ENCODE assay signal across 9 mouse cellular contexts in the genomic region with DNA sequence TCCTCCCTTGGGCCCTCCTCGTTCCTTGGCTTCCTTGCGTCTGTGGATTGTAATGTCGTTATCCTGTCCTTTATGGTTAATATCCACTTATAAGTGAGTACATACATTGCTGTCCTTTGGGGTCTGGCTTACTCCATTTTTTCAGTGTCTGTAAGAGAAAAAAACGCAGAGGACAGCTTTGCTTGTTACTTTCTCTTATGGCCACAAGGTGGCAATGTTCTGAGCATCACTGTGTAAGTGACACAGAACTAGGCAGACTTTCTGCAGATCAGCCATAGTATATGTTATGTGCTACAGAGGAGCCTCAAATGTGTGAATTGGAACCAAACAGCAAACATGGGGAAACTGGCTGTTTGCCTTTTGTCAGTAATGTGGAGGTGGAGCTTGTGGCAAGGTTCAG. TPM values are rescaled to one million over a fixed set of nuclear protein-coding genes. Genes with fewer than 3 reads are reported as not detected.
DNase-seq lines count a peak whose midpoint lies in the region; ATAC-seq and TF ChIP-seq lines count a peak whose summit lies in the region.
"Had no signal": no experiment of that assay in that cellular context is flagged by ENCODE, and none has a peak within 500 bp of the region (broad histone marks: within the 10 kb centered on the region; RNA-seq: fewer than 3 reads in every experiment).

No protein-coding gene starts in this region.

- DNase-seq in forebrain, embryonic 11.5 days (ENCODE audit: low spot score): no peak
- DNase-seq in forebrain, embryonic 10.5 days (ENCODE audit: extremely low spot score, low spot score): no peak
- peak; percentile 64 for DNase-seq in 3T3-L1 (ENCODE audit: low read depth, low spot score)
- peak; percentile 79 for DNase-seq in embryo, embryonic 10.5 days (ENCODE audit: low spot score)
- DNase-seq in limb, embryonic 14.5 days (ENCODE audit: low spot score): peak; percentile 82
- no peak for DNase-seq in stomach, postnatal 0 days (ENCODE audit: low spot score)
- DNase-seq in heart, embryonic 10.5 days (ENCODE audit: low spot score): no peak

- H3K27me3 ChIP-seq in forebrain, embryonic 11.5 days (ENCODE audit: control insufficient read depth, insufficient read depth, low read length): peaks cover 5% of the 10 kb centered on the region; the same call in 1 of the 2 replicates
- H3K27me3 ChIP-seq in forebrain, embryonic 10.5 days (ENCODE audit: poor library complexity, severe bottlenecking): peaks cover 52% of the 10 kb centered on the region
- H3K27me3 ChIP-seq in limb, embryonic 14.5 days (ENCODE audit: control insufficient read depth, insufficient read depth, low read length): no peaks in the 10 kb centered on the region
- no peaks in the 10 kb centered on the region for H3K27me3 ChIP-seq in stomach, postnatal 0 days (ENCODE audit: control insufficient read depth, insufficient read depth, low read length)
- H3K27me3 ChIP-seq in heart, embryonic 10.5 days (ENCODE audit: insufficient read depth, poor library complexity, severe bottlenecking): no peaks in the 10 kb centered on the region
- H3K27me3 ChIP-seq: heart, embryonic 15.5 days had no signal

- peak; percentile 63; the same call in 1 of the 2 replicates for ATAC-seq in forebrain, embryonic 11.5 days (replicated peaks; ENCODE audit: low FRiP score)
- ATAC-seq in limb, embryonic 14.5 days (ENCODE audit: low FRiP score, low read depth): peak; percentile 47; the same call in 1 of the 2 replicates
- ATAC-seq in stomach, postnatal 0 days (ENCODE audit: low FRiP score, low TSS enrichment): no peak
- ATAC-seq in monocyte, adult 5-6 weeks (replicated peaks; ENCODE audit: insufficient number of reproducible peaks, low FRiP score, low TSS enrichment, poor library complexity, severe bottlenecking): no peak

- TF ChIP-seq EP300 in stomach, postnatal 0 days (optimal IDR thresholded peaks at IDR 0.05): no peak

- no peaks in the 10 kb centered on the region for H3K9me3 ChIP-seq in forebrain, embryonic 11.5 days (ENCODE audit: control insufficient read depth, low read length)
- H3K9me3 ChIP-seq in forebrain, embryonic 10.5 days: peaks cover 2% of the 10 kb centered on the region; the same call in 1 of the 2 replicates
- H3K9me3 ChIP-seq in limb, embryonic 14.5 days (ENCODE audit: control insufficient read depth, low read length): no peaks in the 10 kb centered on the region
- H3K9me3 ChIP-seq in stomach, postnatal 0 days (ENCODE audit: control insufficient read depth, low read length): no peaks in the 10 kb centered on the region
- no peaks in the 10 kb centered on the region for H3K9me3 ChIP-seq in heart, embryonic 10.5 days
- H3K9me3 ChIP-seq: heart, embryonic 15.5 days had no signal

- H3K4me2 ChIP-seq in forebrain, embryonic 11.5 days (ENCODE audit: low read depth, low read length, severe bottlenecking): no peak overlapping the region
- no peak overlapping the region for H3K4me2 ChIP-seq in limb, embryonic 14.5 days (replicated peaks; ENCODE audit: low read depth, low read length, severe bottlenecking)
- H3K4me2 ChIP-seq in stomach, postnatal 0 days (replicated peaks; ENCODE audit: low read depth): no peak overlapping the region
- H3K4me2 ChIP-seq: heart, embryonic 15.5 days had no signal

- no peaks in the 10 kb centered on the region for H3K4me1 ChIP-seq in forebrain, embryonic 11.5 days (replicated peaks; ENCODE audit: control insufficient read depth, insufficient read depth, low read length)
- H3K4me1 ChIP-seq in forebrain, embryonic 10.5 days: peaks cover 5% of the 10 kb centered on the region; the same call in 1 of the 2 replicates
- H3K4me1 ChIP-seq in limb, embryonic 14.5 days (ENCODE audit: control insufficient read depth, insufficient read depth, low read length): peaks cover 18% of the 10 kb centered on the region
- H3K4me1 ChIP-seq in stomach, postnatal 0 days (replicated peaks; ENCODE audit: control insufficient read depth, insufficient read depth): no peaks in the 10 kb centered on the region
- H3K4me1 ChIP-seq in heart, embryonic 10.5 days: peaks cover 3% of the 10 kb centered on the region; the same call in 1 of the 2 replicates
- H3K4me1 ChIP-seq: heart, embryonic 15.5 days had no signal

- no peaks in the 10 kb centered on the region for H3K36me3 ChIP-seq in forebrain, embryonic 11.5 days (ENCODE audit: control insufficient read depth, insufficient read depth, low read length)
- H3K36me3 ChIP-seq in forebrain, embryonic 10.5 days (replicated peaks): no peaks in the 10 kb centered on the region
- H3K36me3 ChIP-seq in limb, embryonic 14.5 days (ENCODE audit: control insufficient read depth, insufficient read depth, low read length): no peaks in the 10 kb centered on the region
- no peaks in the 10 kb centered on the region for H3K36me3 ChIP-seq in stomach, postnatal 0 days (ENCODE audit: control insufficient read depth, insufficient read depth, low read length)
- H3K36me3 ChIP-seq in heart, embryonic 10.5 days: no peaks in the 10 kb centered on the region
- H3K36me3 ChIP-seq: heart, embryonic 15.5 days had no signal

- H3K27ac ChIP-seq in forebrain, embryonic 11.5 days (ENCODE audit: low read depth, low read length): no peak overlapping the region
- no peak overlapping the region for H3K27ac ChIP-seq in forebrain, embryonic 10.5 days
- H3K27ac ChIP-seq in limb, embryonic 14.5 days (replicated peaks; ENCODE audit: low read depth, low read length): no peak overlapping the region
- H3K27ac ChIP-seq in stomach, postnatal 0 days (replicated peaks): no peak overlapping the region
- no peak overlapping the region for H3K27ac ChIP-seq in heart, embryonic 10.5 days
- H3K27ac ChIP-seq: heart, embryonic 15.5 days had no signal

- no peak overlapping the region for H3K9ac ChIP-seq in forebrain, embryonic 11.5 days (ENCODE audit: low read length)
- H3K9ac ChIP-seq in limb, embryonic 14.5 days (ENCODE audit: low read depth, low read length, severe bottlenecking): no peak overlapping the region
- H3K9ac ChIP-seq in stomach, postnatal 0 days (ENCODE audit: low read length): no peak overlapping the region
- H3K9ac ChIP-seq: heart, embryonic 15.5 days had no signal

- TF ChIP-seq POLR2A in limb, embryonic 14.5 days (IDR thresholded peaks at IDR 0.05; ENCODE audit: borderline replicate concordance, extremely low read depth, insufficient read depth, insufficient read length): no peak

- 28% methylated on average over 4 of the region's 4 CpGs for WGBS in forebrain, embryonic 11.5 days
- 34% methylated on average over 4 of the region's 4 CpGs for WGBS in forebrain, embryonic 10.5 days
- WGBS in limb, embryonic 14.5 days: 29% methylated on average over 4 of the region's 4 CpGs
- 38% methylated on average over 4 of the region's 4 CpGs for WGBS in stomach, postnatal 0 days
- 33% methylated on average over 4 of the region's 4 CpGs for WGBS in heart, embryonic 10.5 days

- no peak overlapping the region for H3K4me3 ChIP-seq in forebrain, embryonic 11.5 days (ENCODE audit: low read depth, low read length)
- H3K4me3 ChIP-seq in forebrain, embryonic 10.5 days: no peak overlapping the region
- H3K4me3 ChIP-seq in limb, embryonic 14.5 days (replicated peaks; ENCODE audit: low read length): no peak overlapping the region
- no peak overlapping the region for H3K4me3 ChIP-seq in stomach, postnatal 0 days (ENCODE audit: low read depth, low read length)
- no peak overlapping the region for H3K4me3 ChIP-seq in heart, embryonic 10.5 days
- H3K4me3 ChIP-seq: heart, embryonic 15.5 days had no signal

- peak; percentile 88 for TF ChIP-seq CTCF in stomach, postnatal 0 days (IDR thresholded peaks at IDR 0.05; ENCODE audit: low read depth)

RNA-seq across cellular contexts. Expression of a gene that starts 17.6 kb away (rescaled TPM):
- polyA plus RNA-seq in forebrain, embryonic 11.5 days (2014; fragmentation: Nextera tagmentation; extraction: Ambion mirVana): 0.05 TPM in 1 of 2 replicates, not detected in the other
- not detected in 2 replicates for polyA plus RNA-seq in forebrain, embryonic 10.5 days (2016; fragmentation: Nextera tagmentation; extraction: Ambion mirVana)
- polyA plus RNA-seq in limb, embryonic 14.5 days (2012; rRNA removed): 1.7 and 1.8 TPM in 2 replicates
- 2.1 and 2.2 TPM in 2 replicates for polyA plus RNA-seq in limb, embryonic 14.5 days (2014; fragmentation: Nextera tagmentation; extraction: Ambion mirVana)
- 0.35 and 0.53 TPM in 2 replicates for polyA plus RNA-seq in stomach, postnatal 0 days (2015; fragmentation: Nextera tagmentation; extraction: Ambion mirVana)
- not detected in 3 replicates for total RNA-seq in monocyte, adult 5-6 weeks (2017)
- 0.09 and 0.18 TPM in 2 replicates for polyA plus RNA-seq in heart, embryonic 10.5 days (2016; fragmentation: Nextera tagmentation; extraction: Ambion mirVana)

RNA-seq across cellular contexts. Expression of a gene that starts 54.8 kb away (rescaled TPM):
- polyA plus RNA-seq in forebrain, embryonic 11.5 days (2014; fragmentation: Nextera tagmentation; extraction: Ambion mirVana): 129 and 135 TPM in 2 replicates
- polyA plus RNA-seq in forebrain, embryonic 10.5 days (2016; fragmentation: Nextera tagmentation; extraction: Ambion mirVana): 136 and 137 TPM in 2 replicates
- 80.3 and 93.3 TPM in 2 replicates for polyA plus RNA-seq in limb, embryonic 14.5 days (2012; rRNA removed)
- 101 and 103 TPM in 2 replicates for polyA plus RNA-seq in limb, embryonic 14.5 days (2014; fragmentation: Nextera tagmentation; extraction: Ambion mirVana)
- polyA plus RNA-seq in stomach, postnatal 0 days (2015; fragmentation: Nextera tagmentation; extraction: Ambion mirVana): 43.7 and 44.6 TPM in 2 replicates
- 57.3 to 72.2 TPM (median 57.9 TPM) in 3 replicates for total RNA-seq in monocyte, adult 5-6 weeks (2017)
- polyA plus RNA-seq in heart, embryonic 10.5 days (2016; fragmentation: Nextera tagmentation; extraction: Ambion mirVana): 78.3 and 101 TPM in 2 replicates

Comparison
In these comparisons a context has a peak if more than half of its experiments do, and no peak if none do; other contexts are left out.
1. ATAC-seq: peak in forebrain, embryonic 11.5 days (single experiment) and limb, embryonic 14.5 days (single experiment); none in stomach, postnatal 0 days (single experiment) and monocyte, adult 5-6 weeks (single experiment).
2. DNase-seq: peak in 3T3-L1 (single experiment), embryo, embryonic 10.5 days (single experiment) and limb, embryonic 14.5 days (single experiment); none in forebrain, embryonic 11.5 days (single experiment), forebrain, embryonic 10.5 days (single experiment), stomach, postnatal 0 days (single experiment) and heart, embryonic 10.5 days (single experiment).